Mouse (Mus musculus): Measurements from ENCODE around the gene Gm6356. TPM values are rescaled to one million over a fixed set of nuclear protein-coding genes. Genes with fewer than 3 reads are reported as not detected.
"Not testable (repeated sequence)": the region's sequence is repeated elsewhere in the genome, so short reads cannot be mapped to it uniquely, and the experiment has no call there.

Gene Gm6356
- not detected in 2 replicates for polyA plus RNA-seq (2012; rRNA removed)

DNA sequence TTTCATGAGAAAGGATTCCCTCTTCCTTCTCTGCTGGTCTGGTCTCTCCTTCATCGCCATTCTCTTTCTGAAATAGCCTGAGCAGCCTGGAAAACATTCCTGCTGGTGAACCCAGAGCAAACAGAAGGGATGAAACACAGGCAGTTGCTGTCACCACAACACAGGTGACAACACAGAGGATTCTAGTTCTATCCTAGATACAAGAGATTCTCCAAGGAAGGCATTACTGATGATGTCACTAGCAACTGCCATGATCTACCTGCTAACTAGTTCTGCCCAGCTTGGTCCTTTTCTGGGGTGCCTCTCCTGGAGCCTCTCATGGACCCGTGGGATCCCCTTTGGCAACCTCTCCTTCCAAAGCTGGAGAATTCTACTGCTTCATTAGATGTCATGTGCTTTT, at the start of gene Gm6356:
TSS of gene Gm6356 (minus strand) at position 101 of the 400 bp plus-strand sequence.
- not testable (repeated sequence) for DNase-seq (ENCODE audit: extremely low spot score in 1 of 2, low spot score in 1 of 2)

Other genes starting within 250 kb of the Gm6356 start
- gene Gm3636, start 231.5 kb downstream of the Gm6356 start, polyA plus RNA-seq (2012; rRNA removed): 7.7 and 7.8 TPM in 2 replicates
- gene Gm8362, start 199.4 kb downstream of the Gm6356 start, polyA plus RNA-seq (2012; rRNA removed): not detected in 2 replicates
- not detected in 2 replicates for gene Gm3642, start 133.5 kb downstream of the Gm6356 start, polyA plus RNA-seq (2012; rRNA removed)
- gene Gm3667, start 83.9 kb downstream of the Gm6356 start, polyA plus RNA-seq (2012; rRNA removed): 2.3 TPM in 2 replicates
- 1.1 and 1.5 TPM in 2 replicates for gene Gm10406, start 53.6 kb upstream of the Gm6356 start, polyA plus RNA-seq (2012; rRNA removed)
- not detected in 2 replicates for gene Gm3685, start 71.2 kb upstream of the Gm6356 start, polyA plus RNA-seq (2012; rRNA removed)
- gene Gm3696, start 126.8 kb upstream of the Gm6356 start, polyA plus RNA-seq (2012; rRNA removed): 2.6 and 3.2 TPM in 2 replicates
- gene Gm6676, start 151.6 kb upstream of the Gm6356 start, polyA plus RNA-seq (2012; rRNA removed): 0.06 and 0.17 TPM in 2 replicates
- gene Gm3512, start 200.7 kb upstream of the Gm6356 start, polyA plus RNA-seq (2012; rRNA removed): 2.5 and 2.6 TPM in 2 replicates
- gene Gm16434, start 220.7 kb upstream of the Gm6356 start, polyA plus RNA-seq (2012; rRNA removed): 0.06 and 0.17 TPM in 2 replicates

All from frontal cortex, adult 2 months (tissue).